Mouse (Mus musculus): ENCODE measurements at regions not wholly inside any gene's neighbourhood (a gene's known extent, or its start where the extent isn't known, plus 50 kb on each side); places are given as distances from the start of the nearest gene placed in this dataset.

DNA sequence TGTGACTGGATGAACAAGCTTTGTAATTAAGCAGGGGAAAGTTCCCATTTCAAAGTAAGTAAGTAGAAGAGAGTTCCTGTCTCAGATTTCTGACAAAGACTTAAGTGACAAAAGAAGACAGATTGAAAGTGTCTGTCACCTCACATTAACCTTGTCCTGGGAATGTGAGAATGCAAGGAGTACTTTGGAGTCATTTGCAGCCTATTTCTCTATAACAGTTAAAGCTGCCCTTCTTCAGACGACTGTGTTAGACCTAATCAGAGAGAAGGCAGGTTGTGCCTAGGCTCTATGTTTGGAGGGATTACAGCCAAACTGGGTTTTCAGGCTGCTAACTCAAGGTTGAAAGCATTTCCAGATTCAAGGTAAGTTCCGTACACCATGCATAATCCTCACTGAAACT, 446.5 kb downstream of the Pdgfc start:
- DNase-seq = no peak

DNA sequence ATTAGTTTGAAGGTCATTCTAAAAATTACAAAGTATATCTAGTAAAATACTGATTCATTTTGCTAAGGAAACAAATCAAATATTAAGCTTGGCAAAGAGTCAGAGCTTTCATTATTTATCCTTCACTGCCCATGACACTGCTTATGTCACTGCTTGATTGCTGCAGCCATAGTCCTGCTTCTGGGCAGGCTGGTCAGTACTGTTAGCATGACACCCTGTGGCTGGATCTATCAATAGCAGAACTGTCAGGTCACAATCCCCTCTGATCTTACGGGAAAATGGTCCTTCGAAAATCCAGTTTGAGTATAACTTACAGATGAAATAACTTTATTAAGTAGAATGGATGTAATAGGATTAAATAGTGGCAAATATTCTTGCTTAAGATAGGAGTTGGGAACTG, 447.1 kb downstream of the Pdgfc start:
- DNase-seq = peak; percentile 54 to 62

DNA sequence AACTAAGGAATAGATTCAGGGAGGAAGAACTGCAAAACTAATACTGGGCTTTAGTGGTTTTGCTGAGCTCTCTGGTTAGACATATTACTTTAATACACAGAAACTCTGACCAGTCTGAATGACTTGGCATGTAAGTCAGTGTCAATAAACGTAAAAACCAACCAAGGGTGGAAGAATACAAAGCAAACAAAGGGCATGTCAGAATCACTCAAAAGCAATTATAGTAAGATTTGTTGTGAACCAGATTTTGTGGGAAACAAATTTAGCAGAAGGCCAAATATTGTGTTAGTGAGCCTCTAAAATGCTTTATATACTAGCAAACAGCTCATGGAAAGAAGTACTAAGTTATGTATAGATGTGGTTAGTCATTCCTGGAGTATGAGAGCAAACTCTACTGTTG, 427.1 kb upstream of the Ctso start:
- no peak for DNase-seq

DNA sequence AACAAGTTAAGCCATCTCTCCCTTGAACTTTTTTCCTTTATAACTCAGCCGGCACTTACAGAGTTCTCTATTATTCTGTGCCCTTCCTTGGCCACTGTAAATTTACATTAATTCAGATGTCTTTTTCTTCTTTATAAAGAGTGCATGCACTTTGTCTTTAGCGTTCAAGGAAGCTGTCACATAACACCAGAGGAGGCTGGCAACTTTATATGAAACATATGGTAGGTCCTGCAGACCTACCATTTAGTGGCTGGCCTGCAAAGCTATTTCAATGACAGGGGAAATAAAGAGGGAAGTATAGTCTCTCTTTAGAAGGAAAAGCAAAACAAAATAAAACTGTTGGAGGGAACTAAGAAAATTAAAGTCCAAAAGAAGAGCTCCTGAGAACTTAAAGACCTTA, 423.8 kb upstream of the Ctso start:
- no peak for DNase-seq

DNA sequence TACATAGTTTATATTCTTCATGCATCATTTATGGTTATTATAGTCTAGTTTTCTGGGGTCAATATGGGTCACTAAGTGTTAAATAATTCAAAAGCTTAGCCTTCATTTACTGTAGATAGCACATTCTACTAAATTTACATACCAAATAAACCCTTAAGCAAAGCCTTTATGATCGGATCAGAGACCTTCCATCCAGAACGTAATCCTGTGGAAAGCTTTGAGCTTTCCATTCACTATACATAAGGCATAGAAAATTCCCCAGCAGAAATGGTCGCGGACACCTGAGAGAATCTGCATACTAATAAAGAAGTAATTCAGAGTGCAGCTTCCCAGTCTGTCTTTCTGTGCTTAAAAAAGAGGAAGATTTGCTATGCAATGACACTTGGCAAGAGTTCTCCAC, 410.6 kb upstream of the Ctso start:
- DNase-seq = no peak

DNA sequence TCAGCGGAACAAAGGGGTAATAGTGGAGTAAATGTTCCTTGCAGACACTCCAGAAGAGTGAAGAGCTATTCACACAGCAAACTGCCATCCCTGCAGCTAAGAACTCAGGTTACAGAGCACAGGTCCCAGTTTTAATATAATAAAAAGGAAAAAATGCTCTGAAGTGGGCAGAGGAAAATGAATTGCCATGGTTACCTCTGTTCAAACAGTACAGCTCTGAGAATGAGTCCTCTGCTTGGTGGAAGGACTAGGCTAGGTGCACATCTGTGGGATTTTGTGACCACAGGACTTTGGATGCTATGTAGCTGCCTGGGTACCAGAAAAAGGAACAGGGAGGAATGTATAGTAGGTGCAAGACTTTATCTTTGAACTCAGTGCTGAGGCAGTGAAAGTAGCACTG, 401.5 kb upstream of the Ctso start:
- no peak for DNase-seq

DNA sequence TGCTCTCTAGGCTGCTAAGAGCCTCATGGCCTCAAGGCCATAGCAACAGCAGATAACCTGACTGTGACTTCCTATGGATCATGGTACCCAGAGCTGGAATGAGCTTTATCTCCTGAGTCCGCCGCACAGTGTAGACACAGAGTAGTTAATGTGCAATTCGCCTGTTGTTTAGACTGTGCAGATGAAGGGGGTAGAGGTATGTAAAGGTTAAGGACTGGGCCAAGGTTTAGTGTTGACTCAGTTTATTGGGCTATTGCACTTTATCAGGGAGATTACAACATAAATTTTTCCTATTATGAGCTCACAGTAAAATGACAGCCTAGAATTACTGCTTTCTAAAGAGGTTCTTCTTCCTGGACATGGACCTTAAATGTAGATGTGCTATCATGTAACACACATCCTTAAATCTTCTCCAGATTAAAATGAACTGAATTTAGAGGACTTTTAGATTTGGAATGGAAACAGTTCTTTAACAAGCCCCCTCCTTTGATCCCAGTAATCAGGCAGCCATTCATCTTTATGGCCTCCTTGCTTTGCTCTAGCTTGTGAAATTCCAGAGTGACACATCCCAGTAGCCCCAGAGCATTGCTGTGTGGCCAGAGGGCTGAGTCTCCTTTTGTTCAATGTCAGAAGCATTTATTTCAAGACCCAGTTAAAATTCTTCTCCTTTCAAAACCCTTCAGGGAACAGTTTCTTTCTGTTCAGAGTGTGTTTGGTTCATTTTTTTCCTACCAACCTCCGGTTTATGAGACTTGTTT, 396.8 kb upstream of the Ctso start:
- DNase-seq = no peak

DNA sequence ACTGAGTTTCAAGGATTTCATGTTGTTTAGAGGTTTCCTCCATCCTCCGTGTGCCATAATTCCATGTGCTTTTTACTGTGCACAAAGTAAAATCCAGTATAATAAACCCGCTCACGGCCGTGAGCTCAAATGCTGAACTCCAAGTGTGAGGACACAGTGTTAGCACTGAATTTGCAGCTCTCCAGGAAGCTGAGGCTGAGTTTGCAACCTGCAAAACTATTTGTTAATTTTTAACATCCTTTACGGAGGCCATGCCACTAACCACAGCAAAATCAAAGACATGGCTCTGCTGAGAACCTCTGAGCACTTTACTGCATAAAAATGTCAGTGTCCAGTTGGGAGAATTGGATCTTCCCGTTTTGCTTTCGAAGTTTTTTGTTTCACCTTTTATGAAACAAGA, 377.6 kb upstream of the Ctso start:
- DNase-seq = no peak

DNA sequence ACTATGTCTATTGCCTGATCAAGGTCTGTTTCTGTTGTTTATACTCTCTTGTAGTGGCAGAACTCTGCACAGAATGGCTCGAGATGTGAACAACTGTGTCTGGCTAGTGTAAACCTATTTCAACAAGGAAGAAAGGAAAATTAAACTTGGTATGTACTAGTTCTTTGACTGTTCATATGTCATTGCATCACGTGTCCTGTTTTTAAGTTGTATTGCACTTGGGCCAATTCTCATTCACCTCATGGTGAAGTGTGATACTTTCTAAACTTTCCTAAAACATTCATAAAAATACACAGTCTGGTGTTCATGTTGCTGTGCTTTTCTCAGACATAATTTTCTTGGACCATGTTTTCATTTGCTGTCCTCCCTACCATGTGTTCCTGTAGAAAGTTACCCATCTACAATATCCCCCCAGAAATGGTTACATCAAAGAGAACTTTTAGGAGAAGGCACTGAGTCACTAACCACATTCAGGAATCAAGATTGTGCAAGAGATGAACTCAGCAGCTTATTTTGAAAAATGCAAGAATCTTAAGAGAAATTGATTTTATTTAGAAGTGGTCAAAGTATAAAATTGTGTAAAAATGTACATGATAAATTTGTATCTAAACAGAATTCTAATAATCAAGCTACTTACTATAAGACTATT, 369.7 kb upstream of the Ctso start:
- DNase-seq = no peak

DNA sequence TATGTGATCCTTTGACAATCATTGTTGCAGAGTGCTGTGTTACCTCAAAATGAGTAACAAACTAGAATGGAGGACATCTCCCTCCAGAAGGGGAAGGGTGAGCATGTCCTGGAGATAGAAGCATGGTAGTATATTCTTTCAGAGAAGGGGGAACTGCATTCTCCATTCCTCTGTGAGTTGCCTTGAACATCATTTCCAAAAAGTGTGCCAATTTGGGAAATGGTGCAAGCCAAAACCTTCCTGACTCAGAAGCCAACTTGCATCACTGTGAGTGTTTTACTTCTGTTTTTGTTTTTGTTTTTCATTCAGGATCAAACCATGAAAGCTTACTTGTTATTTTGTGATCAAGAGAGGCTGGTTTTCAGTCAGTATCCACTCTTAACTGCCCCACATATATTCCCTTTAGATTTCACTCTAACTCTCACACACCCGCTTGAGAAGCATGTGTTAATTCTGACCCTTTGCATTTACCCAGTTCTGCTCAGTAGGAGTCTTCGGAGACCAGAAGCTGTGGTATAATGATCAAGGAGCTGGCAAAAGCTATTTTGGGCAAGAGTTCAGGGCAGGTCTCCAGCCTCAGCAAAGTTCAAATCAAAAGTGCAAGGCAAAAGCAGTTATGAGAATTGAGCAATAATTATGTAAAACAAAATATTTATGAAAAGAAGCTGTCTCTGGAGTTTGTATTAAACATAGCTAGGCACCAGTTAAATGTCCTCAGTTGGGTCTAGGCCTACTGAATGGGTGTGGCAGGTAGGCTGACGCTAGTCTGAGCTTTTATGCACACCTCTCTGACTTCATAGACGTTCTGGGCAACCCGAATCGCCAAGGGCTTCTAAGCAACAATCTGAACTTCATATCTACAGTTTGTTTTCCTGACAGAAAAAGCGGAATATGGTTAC, 368.3 kb upstream of the Ctso start:
- DNase-seq = peak; percentile 16 to 24

DNA sequence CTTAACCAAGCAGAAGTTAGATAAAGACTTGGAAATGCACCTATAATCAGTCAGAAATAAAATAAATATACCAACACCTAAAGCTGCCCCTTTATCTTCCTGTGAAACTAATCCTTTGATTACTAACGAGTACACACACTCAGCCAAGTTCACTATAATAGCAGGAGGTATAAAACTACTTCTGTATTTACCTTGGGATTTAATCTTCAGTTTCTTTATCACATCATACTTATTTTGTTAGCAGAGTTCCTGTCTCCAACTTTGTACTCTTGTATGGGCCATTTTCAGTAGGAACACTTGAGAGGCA, 367.7 kb upstream of the Ctso start:
- DNase-seq = no peak

DNA sequence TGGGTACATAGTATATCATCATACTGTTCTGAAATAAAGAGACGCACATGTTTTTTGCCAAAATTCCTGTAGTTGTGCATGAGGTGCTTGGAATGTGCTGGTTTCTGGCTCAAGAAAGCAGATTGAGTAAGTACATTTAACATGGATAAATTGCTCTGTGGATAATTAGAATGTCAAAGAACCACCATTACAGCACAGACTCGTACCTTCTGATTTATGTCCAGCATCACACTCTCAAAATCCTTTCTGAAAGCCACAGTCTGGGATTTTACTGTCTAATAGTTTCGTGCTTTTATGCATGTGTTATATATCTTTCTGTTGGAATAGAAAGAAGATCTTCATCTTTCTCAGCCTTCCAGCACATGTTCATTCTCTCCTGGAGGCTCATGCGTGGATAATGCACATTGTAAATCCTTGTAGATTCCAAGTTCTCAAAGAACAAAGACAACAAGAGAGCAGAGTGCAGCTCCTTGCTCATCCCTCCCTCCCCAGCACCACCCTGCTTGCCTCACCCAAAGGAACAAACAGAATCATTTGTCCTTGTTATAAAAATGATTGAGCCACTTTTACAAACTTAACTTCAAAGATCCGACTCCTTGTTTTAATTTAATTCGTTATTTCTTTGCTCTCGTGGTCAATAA, 348.9 kb upstream of the Ctso start:
- no peak for DNase-seq

DNA sequence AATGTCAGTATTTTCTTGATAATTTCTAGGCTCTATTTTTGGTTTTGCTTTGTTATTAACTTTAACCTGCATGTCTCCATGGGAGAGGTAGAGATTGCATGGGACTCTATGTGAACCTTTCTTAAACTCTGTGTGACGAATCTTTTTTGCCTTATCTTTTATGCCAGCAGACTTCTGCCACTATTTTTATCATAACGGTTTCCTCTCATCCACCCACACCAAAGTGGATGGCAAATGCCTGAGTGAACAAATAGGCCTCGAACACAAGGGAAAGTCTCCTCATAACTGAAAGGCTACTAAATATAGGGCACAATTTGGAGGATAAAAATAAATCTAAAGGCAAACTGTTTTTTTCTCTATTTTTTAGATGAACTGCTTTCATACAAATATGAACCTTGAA, 343.3 kb upstream of the Ctso start:
- no peak for DNase-seq

DNA sequence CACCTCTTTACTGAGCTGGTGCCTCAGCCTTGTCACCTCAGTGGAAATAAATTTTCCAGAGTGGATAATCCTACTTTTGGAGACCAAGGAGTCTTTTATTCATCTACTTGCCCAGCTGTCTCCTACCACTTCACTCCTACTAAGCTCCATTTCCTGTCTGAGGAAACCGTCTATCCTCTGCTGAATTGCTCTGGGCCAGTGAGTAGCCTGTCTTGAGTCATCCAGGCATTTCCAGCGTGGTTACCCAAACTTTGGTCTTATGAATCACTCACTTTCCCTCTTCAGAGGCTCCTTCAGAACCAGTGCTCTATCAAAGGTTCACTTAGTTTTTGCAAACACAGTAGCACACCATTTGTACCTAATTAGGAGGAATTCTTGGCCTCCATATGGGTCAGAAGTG, 303.2 kb upstream of the Ctso start:
- DNase-seq = no peak

DNA sequence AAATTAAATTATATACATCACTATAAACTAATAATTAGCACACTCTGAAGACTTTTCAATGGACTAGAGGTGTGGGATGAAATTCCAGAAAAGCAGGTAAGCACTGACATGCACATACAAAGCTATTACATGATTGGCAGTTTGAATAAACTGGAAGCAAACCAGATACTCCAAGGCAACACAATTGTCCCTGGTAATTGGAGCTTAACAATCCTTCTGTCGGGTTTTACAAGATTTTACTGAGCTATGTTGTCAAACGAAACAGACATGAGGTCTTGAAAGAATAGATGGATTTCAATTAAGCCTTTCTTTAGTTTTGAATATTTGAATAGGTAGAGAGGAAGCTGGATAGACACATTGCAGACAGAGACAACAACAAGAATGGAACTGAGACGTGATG, 273.9 kb upstream of the Ctso start:
- no peak for DNase-seq

DNA sequence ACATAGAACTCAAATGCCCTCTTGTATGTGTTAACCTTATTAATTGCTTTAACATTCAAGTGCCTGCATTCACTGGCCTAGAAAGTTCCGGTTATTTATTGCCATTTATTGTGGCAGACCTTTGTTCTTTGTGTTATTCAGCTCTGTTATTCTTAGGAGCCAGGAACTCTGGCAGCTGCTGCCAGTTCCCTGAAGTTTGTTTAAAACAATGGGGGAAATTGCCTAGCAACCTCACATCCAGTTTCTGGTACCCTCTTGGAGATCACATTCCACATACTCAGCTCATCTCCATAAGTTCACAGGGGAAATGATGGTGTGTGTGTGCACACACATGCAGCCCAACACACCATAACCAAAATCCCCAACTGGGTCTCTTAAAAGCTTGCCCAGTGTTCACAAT, 270.8 kb upstream of the Ctso start:
- no peak for DNase-seq

DNA sequence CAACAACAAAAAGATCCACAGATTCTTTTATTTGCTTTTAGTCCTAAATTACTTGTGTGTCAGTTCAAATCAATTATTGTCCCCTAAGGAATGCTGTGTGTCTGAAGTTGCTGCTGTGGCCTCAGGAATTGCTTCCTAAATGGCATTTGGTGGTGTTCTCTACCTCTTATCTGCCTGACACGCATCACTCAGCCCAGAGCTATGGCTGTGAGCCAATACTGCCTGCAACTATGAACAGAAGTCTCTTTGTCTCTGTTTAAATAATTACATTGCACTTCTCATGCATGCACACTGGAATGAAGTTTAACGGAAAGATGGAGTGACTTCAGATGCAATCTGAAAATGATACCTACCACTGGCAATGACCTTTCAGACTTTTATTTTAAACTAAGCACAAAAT, 266.1 kb upstream of the Ctso start:
- DNase-seq = peak; percentile 2 to 7

DNA sequence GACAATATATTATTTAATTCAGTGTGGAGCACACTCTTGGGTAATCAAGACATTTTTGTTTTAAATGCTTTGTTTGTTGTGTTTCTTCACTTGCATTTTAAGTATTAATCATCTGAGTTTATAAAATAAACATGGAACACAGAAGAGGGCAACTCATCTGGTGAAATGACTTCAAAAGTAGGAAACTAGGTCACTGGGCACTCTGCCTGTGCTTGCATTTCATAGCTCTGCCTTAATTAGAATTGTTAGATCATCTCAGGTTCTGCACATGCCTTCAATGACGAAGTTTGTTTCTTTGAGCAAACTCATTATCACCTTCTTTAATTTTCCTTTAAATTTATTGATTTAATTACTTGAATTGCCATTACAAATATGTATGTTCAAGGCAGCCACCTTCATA, 255.8 kb upstream of the Ctso start:
- DNase-seq = peak; percentile 11 to 15

DNA sequence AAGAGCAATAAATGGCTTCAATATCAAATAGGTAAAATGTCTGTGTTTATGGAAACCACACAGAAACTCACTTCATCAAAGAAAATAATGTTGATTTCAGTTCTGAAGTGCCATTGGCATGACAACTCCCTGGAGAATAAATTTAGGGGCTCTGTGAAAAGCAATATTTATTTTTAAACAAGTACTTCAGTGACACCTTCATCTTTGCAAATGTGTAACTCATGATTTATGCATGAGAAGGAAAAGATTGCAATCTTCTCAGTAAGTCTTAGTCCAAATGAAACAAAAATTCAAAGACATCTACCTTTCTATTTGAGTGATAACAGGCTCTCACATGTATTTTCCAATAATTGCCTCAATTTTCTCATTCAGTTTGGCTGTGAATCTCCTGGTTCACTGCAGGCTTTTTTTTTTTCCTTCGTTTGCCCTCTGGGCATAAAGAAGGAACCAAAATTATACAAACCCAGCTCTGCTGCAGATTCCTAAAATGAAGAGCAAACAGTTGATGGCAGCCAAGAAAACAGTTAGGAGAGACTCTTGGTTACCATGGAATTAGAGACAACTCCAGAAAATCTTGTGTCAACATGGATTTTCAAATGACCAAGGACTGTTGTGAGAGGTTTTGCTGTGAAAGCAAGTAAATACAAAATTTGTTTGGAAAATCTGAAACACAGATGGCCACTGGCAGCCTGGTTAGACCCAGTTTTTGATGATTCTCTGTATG, 230.3 kb upstream of the Ctso start:
- DNase-seq = no peak

DNA sequence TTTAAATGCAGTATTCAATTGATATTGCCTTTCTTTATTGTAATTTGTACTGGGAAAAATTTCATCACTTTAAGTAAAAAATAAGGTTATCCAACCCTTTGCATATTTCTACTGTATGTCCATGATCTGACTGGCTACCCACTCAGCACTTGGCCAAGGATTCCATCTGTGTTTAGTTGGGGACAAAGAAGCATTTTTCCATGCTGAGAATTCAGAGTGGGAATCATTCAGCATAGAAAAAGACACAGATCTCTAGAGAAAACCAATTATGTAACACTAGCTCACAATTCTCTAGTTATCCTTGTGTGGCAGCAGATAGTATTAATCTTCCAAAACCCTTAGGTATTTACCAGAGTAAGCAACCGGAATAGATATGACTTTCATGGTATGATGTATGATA, 213.5 kb upstream of the Ctso start:
- DNase-seq = no peak

DNA sequence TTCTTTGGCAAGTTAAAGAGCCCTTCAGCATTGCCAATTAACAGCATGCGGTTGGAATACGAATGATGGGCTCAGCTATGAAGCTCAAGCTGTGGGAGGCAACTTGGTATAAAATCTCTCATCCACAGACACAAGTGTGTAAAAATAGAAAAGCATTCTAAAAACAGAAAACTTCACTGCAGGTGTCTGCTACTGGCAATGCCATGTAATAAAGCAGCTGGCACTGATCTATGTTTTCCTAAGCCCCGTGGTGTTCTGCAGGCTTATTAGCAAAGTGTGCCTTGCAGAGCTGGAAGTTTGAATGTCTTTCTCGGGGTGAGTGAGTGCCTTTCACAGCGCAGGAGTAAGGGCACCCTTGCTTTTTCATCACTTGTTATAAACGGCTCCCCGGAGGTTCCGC, 196.9 kb upstream of the Ctso start:
- peak; percentile 25 to 38 for DNase-seq

DNA sequence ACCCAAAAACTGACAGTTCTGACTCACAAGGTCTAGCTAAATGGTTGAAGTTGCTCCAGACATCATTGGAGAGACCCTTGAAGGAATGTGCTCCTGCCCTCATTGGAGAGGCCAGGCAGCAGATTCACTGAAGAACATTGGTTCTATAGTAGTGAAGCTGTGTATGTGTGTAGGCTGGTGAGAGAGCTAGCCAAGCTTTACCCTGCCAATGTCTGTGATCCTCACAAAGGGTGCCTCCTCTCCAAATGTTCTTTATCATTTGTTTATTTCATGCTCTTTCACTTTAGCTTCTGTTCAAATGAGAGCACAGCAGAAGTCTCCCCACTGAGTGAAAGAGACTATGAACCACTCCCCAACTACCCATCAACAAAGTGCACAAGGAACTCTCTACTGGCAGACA, 195.6 kb upstream of the Ctso start:
- no peak for DNase-seq

DNA sequence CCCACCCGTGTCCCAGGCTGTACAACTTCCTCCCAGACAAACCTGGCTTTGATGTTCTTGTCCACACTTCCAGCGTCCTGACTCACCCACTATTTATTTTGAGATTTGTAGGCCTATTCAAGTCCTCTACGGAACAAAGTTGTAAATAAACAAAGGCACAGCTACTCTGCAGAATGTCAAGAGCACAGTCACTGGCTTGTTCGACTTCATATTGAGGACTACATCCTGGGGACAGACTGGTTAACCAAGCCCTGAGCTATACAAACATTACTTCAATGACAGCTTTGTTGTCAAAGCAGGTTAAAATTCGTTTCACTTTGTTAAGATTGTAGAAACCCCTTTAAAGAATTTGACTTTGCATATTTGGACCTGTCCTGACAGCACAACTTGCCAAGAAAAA, 190.3 kb upstream of the Ctso start:
- DNase-seq = no peak
